Mouse (Mus musculus): ENCODE data around the gene Olfr1084. TPM values are rescaled to one million over a fixed set of nuclear protein-coding genes. Genes with fewer than 3 reads are reported as not detected.

Olfr1084 gene
- not detected for polyA plus RNA-seq (2017; shearing (Covaris generic))

DNA sequence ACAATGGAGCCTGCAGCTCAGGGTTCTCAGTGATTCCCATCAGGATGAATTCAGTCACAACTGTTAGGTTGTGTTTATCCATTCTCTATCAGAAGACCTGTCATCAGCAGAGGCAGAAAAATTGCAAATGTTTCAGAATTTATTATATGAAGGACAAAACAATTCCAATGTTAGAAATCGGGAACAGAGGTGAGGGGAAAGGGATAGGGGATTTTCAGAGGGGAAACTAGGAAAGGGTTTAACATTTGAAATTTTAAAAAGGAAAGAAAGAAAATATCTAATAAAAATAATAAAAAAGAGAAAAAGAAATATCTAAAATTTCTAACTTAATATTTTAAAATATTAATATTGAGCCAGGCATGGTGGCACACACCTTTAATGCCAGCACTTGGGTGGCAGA is at the start of gene Olfr1084:
Olfr1084 (minus strand) TSS at position 101 of the 400 bp plus-strand sequence.

DNA sequence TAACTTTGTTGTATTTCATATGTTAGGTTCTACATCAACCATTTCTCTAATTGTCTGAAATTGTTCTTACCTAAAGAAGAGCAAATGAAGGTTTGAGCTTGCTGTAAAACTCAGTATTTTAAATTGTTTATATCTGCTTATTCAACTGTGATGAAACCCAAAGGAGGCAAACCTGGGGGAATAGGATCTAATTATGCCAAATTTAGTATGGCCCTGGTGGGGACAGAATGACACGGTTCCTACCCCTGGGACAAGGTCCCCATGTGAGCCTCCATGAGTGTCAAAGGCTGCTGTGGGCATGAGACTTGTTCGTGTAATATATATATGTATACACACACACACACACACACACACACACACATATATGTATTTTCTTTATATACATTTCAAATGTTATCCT is 40.5 kb upstream of the Olfr1084 start, which contains the start of gene Olfr1086:
Olfr1086 (minus strand) TSS at position 101 of the 400 bp plus-strand sequence.

DNA sequence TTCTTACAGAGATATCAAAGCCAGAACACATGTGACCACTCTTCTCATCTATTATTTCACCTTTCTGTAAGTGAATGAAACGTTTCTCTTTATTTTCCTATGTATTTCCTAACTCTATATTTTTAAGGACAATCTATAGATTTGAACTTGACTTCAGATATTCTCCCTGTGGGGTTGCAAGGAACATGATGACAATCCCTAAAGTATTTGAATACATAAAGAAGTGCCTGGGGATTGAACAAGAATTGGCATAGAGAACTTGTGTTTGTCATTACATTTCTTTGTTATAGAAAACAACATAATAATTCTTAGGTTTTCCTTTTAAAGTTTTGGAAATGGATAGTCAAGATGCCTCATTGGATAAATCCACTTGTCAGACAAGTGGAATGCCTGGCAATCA is 22.4 kb upstream of the Olfr1084 start, which contains the start of gene Olfr1085:
Olfr1085 (minus strand) TSS at position 101 of the 400 bp plus-strand sequence.

DNA sequence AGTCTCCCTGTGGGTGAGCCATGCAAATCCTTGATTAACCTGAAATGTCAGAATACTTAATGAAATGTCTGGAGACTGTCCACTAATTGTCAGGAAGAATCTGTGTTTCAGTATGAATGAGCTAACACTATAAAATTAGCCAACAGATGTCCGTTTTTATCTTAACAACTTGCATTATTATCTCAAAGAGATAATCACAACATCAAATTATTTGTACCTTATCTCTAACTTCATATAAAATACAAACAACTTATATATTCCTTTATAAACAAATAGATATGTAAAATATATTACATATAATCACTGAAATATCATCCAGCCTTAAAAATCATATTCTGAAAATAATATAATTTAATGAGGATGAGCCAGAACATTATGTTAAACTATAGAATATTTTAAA is 40.7 kb downstream of the Olfr1084 start, which contains the start of gene Olfr1082:
Olfr1082 (minus strand) TSS at position 101 of the 400 bp plus-strand sequence.

Other genes with a start within 250 kb of the Olfr1084 start
- not detected for gene Olfr1061, start 225.7 kb downstream of the Olfr1084 start, polyA plus RNA-seq (2017; shearing (Covaris generic))
- under 1 TPM; 0.10 to 0.16 TPM for gene Olfr1062, start 213.0 kb downstream of the Olfr1084 start, polyA plus RNA-seq (2017; shearing (Covaris generic))
- not detected for gene Olfr1065, start 189.1 kb downstream of the Olfr1084 start, polyA plus RNA-seq (2017; shearing (Covaris generic))
- gene Olfr1066, start 183.5 kb downstream of the Olfr1084 start, polyA plus RNA-seq (2017; shearing (Covaris generic)), result not detected
- gene Olfr228, start 152.3 kb downstream of the Olfr1084 start, polyA plus RNA-seq (2017; shearing (Covaris generic)), result not detected
- not detected for gene Olfr1076, start 131.3 kb downstream of the Olfr1084 start, polyA plus RNA-seq (2017; shearing (Covaris generic))
- gene Olfr1079, start 97.2 kb downstream of the Olfr1084 start, polyA plus RNA-seq (2017; shearing (Covaris generic)), result not detected
- gene Olfr1080, start 81.5 kb downstream of the Olfr1084 start, polyA plus RNA-seq (2017; shearing (Covaris generic)), result not detected
- gene Olfr1082, start 40.8 kb downstream of the Olfr1084 start, polyA plus RNA-seq (2017; shearing (Covaris generic)), result 1 to 10 TPM in 1 of 2 experiments, not detected in 1; 2.6 TPM
- gene Olfr1085, start 22.3 kb upstream of the Olfr1084 start, polyA plus RNA-seq (2017; shearing (Covaris generic)), result not detected
- gene Olfr1086, start 40.4 kb upstream of the Olfr1084 start, polyA plus RNA-seq (2017; shearing (Covaris generic)), result under 1 TPM in 1 of 2 experiments, not detected in 1; 0.40 TPM
- under 1 TPM in 1 of 2 experiments, not detected in 1; 0.28 TPM for gene Olfr1087, start 58.7 kb upstream of the Olfr1084 start, polyA plus RNA-seq (2017; shearing (Covaris generic))
- not detected for gene Olfr1089, start 94.0 kb upstream of the Olfr1084 start, polyA plus RNA-seq (2017; shearing (Covaris generic))
- 1 to 10 TPM in 1 of 2 experiments, not detected in 1; 3.3 TPM for gene Olfr1090, start 119.3 kb upstream of the Olfr1084 start, polyA plus RNA-seq (2017; shearing (Covaris generic))
- gene Olfr1093, start 142.8 kb upstream of the Olfr1084 start, polyA plus RNA-seq (2017; shearing (Covaris generic)), result 1 to 10 TPM in 1 of 2 experiments, not detected in 1; 2.2 TPM
- gene Olfr141, start 170.3 kb upstream of the Olfr1084 start, polyA plus RNA-seq (2017; shearing (Covaris generic)), result not detected
- gene Olfr1094, start 184.9 kb upstream of the Olfr1084 start, polyA plus RNA-seq (2017; shearing (Covaris generic)), result not detected
- not detected for gene Olfr1095, start 212.0 kb upstream of the Olfr1084 start, polyA plus RNA-seq (2017; shearing (Covaris generic))
- gene Gm13723, start 235.1 kb upstream of the Olfr1084 start, polyA plus RNA-seq (2017; shearing (Covaris generic)), result under 1 TPM in 1 of 2 experiments, not detected in 1; 0.06 TPM